Mouse (Mus musculus): ENCODE results near the gene Vmn1r26.
"Not testable (repeated sequence)": the region's sequence is repeated elsewhere in the genome, so short reads cannot be mapped to it uniquely, and the experiment has no call there.

GRCm38 (mm10) chr6:57961403-57961802 lies 53.6 kb downstream of the Vmn1r26 start, which contains the start of gene Vmn1r24:
- TF ChIP-seq CTCF (IDR thresholded peaks at IDR 0.05; ENCODE audit: low read depth, low read length); POLR2AphosphoS5 (IDR thresholded peaks at IDR 0.05; ENCODE audit: insufficient replicate concordance, low read depth, low read length); TAL1 (conservative IDR thresholded peaks at IDR 0.05; ENCODE audit: low read depth, low read length); GATA2 (IDR thresholded peaks at IDR 0.05; ENCODE audit: borderline replicate concordance, low read depth, low read length); GATA1 (IDR thresholded peaks at IDR 0.05; ENCODE audit: borderline replicate concordance, low read length): not testable (repeated sequence)
